Mouse (Mus musculus): ENCODE measurements around the gene Adprm. TPM values are rescaled to one million over a fixed set of nuclear protein-coding genes. Genes with fewer than 3 reads are reported as not detected.

The Adprm gene
- total and polyA plus RNA-seq, 2 experiments = 14.0 to 36.5 TPM

DNA sequence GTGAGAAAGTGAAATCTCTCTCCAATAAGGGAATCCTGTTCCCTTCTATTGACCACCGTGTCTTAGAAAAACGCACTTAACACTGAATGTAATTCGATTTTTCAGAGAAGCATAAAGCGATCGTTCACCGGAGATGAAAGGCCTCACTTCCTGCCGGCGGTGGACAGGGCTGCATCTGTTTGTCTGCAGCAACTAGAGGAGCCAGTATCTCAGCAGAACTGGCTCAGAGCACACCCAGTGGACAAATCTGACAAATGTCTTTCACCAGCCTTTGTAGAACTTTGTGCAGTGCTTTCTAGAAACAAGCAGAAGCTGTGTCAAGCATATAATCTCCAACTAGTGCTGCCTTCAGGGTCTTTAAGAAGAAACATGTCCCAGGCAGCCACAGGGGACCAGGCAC lies 42.0 kb downstream of the Adprm start:
- TF ChIP-seq POLR2A (IDR thresholded peaks at IDR 0.05; ENCODE audit: extremely low read depth, insufficient read depth, low read length) (no peak), CTCF (IDR thresholded peaks at IDR 0.05; ENCODE audit: low read depth, low read length) (no peak)
- Histone ChIP-seq H3K27ac (replicated peaks; ENCODE audit: insufficient read depth, low read depth, low read length) (no peak overlapping the region), H3K79me2 (ENCODE audit: control insufficient read depth, insufficient read depth, low read length) (no peaks in the 10 kb centered on the region), H3K27me3 (ENCODE audit: control insufficient read depth, insufficient read depth, low read length) (no peaks in the 10 kb centered on the region), H3K36me3 (ENCODE audit: control insufficient read depth, insufficient read depth, low read length) (no peaks in the 10 kb centered on the region), H3K9ac (ENCODE audit: low read depth, low read length) (no peak overlapping the region), H3K4me1 (ENCODE audit: control insufficient read depth, insufficient read depth, low read length) (no peaks in the 10 kb centered on the region), H3K4me3 (ENCODE audit: insufficient read depth, low read depth, low read length) (no peak overlapping the region)
- DNase-seq (ENCODE audit: extremely low read depth, low read depth, low spot score) = no peak
- 7% methylated on average over 8 of the region's 8 CpGs for WGBS

DNA sequence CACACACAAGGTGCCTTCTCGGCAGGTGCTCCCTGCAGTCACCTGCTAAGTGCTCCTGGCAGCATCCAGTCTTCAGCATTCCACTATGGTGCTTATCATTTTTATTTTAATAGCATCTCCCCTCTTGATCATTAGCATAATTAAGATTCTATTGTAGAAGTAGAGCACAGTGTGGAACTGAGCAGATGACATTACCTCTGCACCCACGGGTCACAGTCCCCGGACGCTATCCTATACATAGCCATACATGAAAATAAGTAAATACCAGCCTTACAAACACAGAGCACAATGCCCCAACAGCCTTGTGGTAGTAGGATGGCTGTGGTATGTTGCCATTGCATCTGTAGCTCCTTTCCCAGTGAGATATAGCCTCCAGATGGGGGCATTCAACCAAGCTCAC lies 43.9 kb downstream of the Adprm start:
- Histone ChIP-seq H3K79me2 (ENCODE audit: control insufficient read depth, insufficient read depth, low read length) (no peaks in the 10 kb centered on the region), H3K4me1 (ENCODE audit: control insufficient read depth, insufficient read depth, low read length) (no peaks in the 10 kb centered on the region), H3K36me3 (ENCODE audit: control insufficient read depth, insufficient read depth, low read length) (no peaks in the 10 kb centered on the region), H3K27ac (replicated peaks; ENCODE audit: insufficient read depth, low read depth, low read length) (no peak overlapping the region), H3K9ac (ENCODE audit: low read depth, low read length) (no peak overlapping the region), H3K4me3 (ENCODE audit: insufficient read depth, low read depth, low read length) (no peak overlapping the region), H3K27me3 (ENCODE audit: control insufficient read depth, insufficient read depth, low read length) (no peaks in the 10 kb centered on the region)
- no peak for DNase-seq (ENCODE audit: extremely low read depth, low read depth, low spot score)
- no peak for TF ChIP-seq CTCF (IDR thresholded peaks at IDR 0.05; ENCODE audit: low read depth, low read length)
- TF ChIP-seq POLR2A (IDR thresholded peaks at IDR 0.05; ENCODE audit: extremely low read depth, insufficient read depth, low read length) = no peak
- WGBS = 96% methylated on average over 4 of the region's 4 CpGs

DNA sequence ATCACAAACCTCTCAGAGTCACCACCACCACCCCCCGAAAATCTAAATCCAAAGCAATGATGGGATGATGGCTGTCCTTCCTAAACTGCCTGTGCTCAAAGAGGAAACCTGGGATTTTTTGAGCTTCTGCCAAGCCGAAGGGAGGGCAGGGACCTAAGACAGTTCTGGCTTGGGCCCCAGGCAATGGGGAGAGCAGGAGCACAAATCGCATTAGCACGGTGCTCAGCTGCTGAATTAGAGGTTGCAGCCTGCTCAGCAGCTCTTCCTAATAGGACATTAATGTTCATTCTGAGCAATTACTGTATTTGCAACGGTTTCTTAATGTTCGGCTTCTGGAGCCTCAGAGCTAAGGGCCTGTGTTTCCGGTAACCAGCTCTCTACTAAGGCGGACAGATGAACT lies 44.4 kb downstream of the Adprm start:
- H3K79me2 ChIP-seq (ENCODE audit: control insufficient read depth, insufficient read depth, low read length) = no peaks in the 10 kb centered on the region
- H3K27me3 ChIP-seq (ENCODE audit: control insufficient read depth, insufficient read depth, low read length) = no peaks in the 10 kb centered on the region
- 86% methylated on average over 8 of the region's 8 CpGs for WGBS
- no peak overlapping the region for H3K4me3 ChIP-seq (ENCODE audit: insufficient read depth, low read depth, low read length)
- TF ChIP-seq POLR2A (IDR thresholded peaks at IDR 0.05; ENCODE audit: extremely low read depth, insufficient read depth, low read length) (no peak), CTCF (IDR thresholded peaks at IDR 0.05; ENCODE audit: low read depth, low read length) (no peak)
- no peak overlapping the region for H3K9ac ChIP-seq (ENCODE audit: low read depth, low read length)
- H3K4me1 ChIP-seq (ENCODE audit: control insufficient read depth, insufficient read depth, low read length) = no peaks in the 10 kb centered on the region
- H3K36me3 ChIP-seq (ENCODE audit: control insufficient read depth, insufficient read depth, low read length) = no peaks in the 10 kb centered on the region
- no peak for DNase-seq (ENCODE audit: extremely low read depth, low read depth, low spot score)
- H3K27ac ChIP-seq (replicated peaks; ENCODE audit: insufficient read depth, low read depth, low read length) = no peak overlapping the region

DNA sequence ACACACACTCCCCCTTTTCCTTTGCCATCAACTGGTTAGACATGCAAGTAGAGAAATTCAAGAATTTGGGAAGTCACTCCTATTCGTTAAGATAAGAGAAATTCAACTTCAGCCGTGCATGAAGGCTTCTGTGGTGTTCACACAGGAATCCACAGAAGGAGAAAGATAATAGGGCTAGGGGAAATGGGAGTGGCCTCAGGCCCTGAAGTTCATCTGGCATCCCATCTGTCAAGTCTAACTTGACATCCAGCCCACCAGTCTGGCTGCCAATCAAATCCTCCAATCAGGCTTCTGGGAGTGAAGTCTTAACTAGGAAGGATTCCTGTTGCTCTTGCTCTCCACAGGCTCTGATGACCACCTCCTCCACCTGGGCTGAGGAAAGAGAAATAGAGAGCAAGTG lies 49.5 kb downstream of the Adprm start:
- Histone ChIP-seq H3K9ac (ENCODE audit: low read depth, low read length) (no peak overlapping the region), H3K4me1 (ENCODE audit: control insufficient read depth, insufficient read depth, low read length) (no peaks in the 10 kb centered on the region), H3K4me3 (ENCODE audit: insufficient read depth, low read depth, low read length) (no peak overlapping the region), H3K79me2 (ENCODE audit: control insufficient read depth, insufficient read depth, low read length) (no peaks in the 10 kb centered on the region), H3K27ac (replicated peaks; ENCODE audit: insufficient read depth, low read depth, low read length) (no peak overlapping the region), H3K27me3 (ENCODE audit: control insufficient read depth, insufficient read depth, low read length) (no peaks in the 10 kb centered on the region), H3K36me3 (ENCODE audit: control insufficient read depth, insufficient read depth, low read length) (no peaks in the 10 kb centered on the region)
- no peak for DNase-seq (ENCODE audit: extremely low read depth, low read depth, low spot score)
- no peak for TF ChIP-seq POLR2A (IDR thresholded peaks at IDR 0.05; ENCODE audit: extremely low read depth, insufficient read depth, low read length)
- TF ChIP-seq CTCF (IDR thresholded peaks at IDR 0.05; ENCODE audit: low read depth, low read length) = no peak
- 68% methylated on average over 2 of the region's 2 CpGs for WGBS

DNA sequence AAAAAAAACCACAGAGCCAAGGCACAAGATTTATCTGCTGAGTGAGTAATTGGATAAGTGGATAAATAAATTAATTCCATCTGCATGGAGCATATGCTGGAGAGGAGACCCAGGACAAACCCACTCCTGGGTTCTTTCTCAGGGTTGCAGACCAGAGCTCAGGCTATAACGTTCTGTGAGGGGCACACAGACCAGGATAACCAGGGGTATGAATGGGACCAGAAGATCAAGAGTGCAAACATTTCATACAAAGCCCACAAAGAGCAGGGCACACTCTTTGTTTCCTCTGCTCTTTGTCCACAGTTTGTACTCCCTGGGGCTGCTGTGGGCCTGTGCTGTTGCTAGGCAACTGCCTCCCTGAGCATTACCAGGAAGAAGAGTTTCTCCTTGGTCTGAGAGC lies 50.7 kb downstream of the Adprm start:
- Histone ChIP-seq H3K4me3 (ENCODE audit: insufficient read depth, low read depth, low read length) (no peak overlapping the region), H3K79me2 (ENCODE audit: control insufficient read depth, insufficient read depth, low read length) (no peaks in the 10 kb centered on the region), H3K27ac (replicated peaks; ENCODE audit: insufficient read depth, low read depth, low read length) (no peak overlapping the region), H3K27me3 (ENCODE audit: control insufficient read depth, insufficient read depth, low read length) (no peaks in the 10 kb centered on the region), H3K36me3 (ENCODE audit: control insufficient read depth, insufficient read depth, low read length) (no peaks in the 10 kb centered on the region), H3K4me1 (ENCODE audit: control insufficient read depth, insufficient read depth, low read length) (no peaks in the 10 kb centered on the region), H3K9ac (ENCODE audit: low read depth, low read length) (no peak overlapping the region)
- no peak for TF ChIP-seq CTCF (IDR thresholded peaks at IDR 0.05; ENCODE audit: low read depth, low read length)
- 59% methylated on average over 1 of the region's 1 CpGs for WGBS
- no peak for DNase-seq (ENCODE audit: extremely low read depth, low read depth, low spot score)

DNA sequence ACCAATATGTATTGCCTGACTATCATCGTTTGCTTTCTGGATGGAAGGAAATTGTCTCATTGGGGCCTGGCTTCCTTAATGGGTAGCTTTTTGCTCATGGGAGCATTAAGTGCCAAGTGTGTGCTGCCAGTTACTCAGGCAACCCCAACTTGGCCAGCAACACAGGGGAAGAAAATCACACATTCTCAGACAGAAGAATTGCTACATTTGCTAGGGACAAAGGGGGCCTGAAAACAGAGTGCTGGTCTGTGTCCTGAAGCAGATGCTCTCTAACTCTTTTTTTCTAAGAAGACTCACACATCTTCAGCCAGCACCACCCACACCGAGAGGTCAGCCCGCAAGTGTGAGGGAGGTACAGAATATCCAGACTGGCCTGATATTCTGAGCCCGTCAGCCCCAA lies 51.7 kb downstream of the Adprm start:
- WGBS = 87% methylated on average over 4 of the region's 4 CpGs
- Histone ChIP-seq H3K79me2 (ENCODE audit: control insufficient read depth, insufficient read depth, low read length) (no peaks in the 10 kb centered on the region), H3K4me3 (ENCODE audit: insufficient read depth, low read depth, low read length) (no peak overlapping the region), H3K4me1 (ENCODE audit: control insufficient read depth, insufficient read depth, low read length) (no peaks in the 10 kb centered on the region), H3K36me3 (ENCODE audit: control insufficient read depth, insufficient read depth, low read length) (no peaks in the 10 kb centered on the region), H3K27me3 (ENCODE audit: control insufficient read depth, insufficient read depth, low read length) (no peaks in the 10 kb centered on the region), H3K9ac (ENCODE audit: low read depth, low read length) (no peak overlapping the region), H3K27ac (replicated peaks; ENCODE audit: insufficient read depth, low read depth, low read length) (no peak overlapping the region)
- TF ChIP-seq POLR2A (IDR thresholded peaks at IDR 0.05; ENCODE audit: extremely low read depth, insufficient read depth, low read length) (no peak), CTCF (IDR thresholded peaks at IDR 0.05; ENCODE audit: low read depth, low read length) (no peak)
- no peak for DNase-seq (ENCODE audit: extremely low read depth, low read depth, low spot score)
